Mouse (Mus musculus) liver, embryonic 11.5 days (tissue): ENCODE measurements around the gene Gm9508. TPM values are rescaled to one million over a fixed set of nuclear protein-coding genes. Genes with fewer than 3 reads are reported as not detected.
"Not testable (repeated sequence)": the region's sequence is repeated elsewhere in the genome, so short reads cannot be mapped to it uniquely, and the experiment has no call there.

ENCODE experiments used
- ATAC-seq: fragments of 200-750 bp; cut with Nextera tagmentation; replicated peaks from 2 replicates; pipeline ENCODE4 v1.8.0; 2017; ENCODE audit warnings: moderate number of reproducible peaks, mild to moderate bottlenecking, moderate TSS enrichment, moderate library complexity; ENCODE audit not compliant: low FRiP score
- DNase-seq: peaks from one replicate; pipeline ENCODE4 v3.0.0-alpha.2; 2017; ENCODE audit warnings: low spot score
- H3K27ac ChIP-seq: fragments of 300-500 bp; sonication (generic); 2 replicates; pipeline ENCODE4 v1.5.1; 2014; ENCODE audit warnings: mild to moderate bottlenecking, low read depth, low read length, control low read depth
- H3K27me3 ChIP-seq: fragments of 300-500 bp; sonication (generic); replicated peaks from 2 replicates; pipeline ENCODE4 v1.6.1; 2014; ENCODE audit warnings: low read length, mixed read lengths; ENCODE audit not compliant: control insufficient read depth, insufficient read depth
- H3K36me3 ChIP-seq: fragments of 300-500 bp; sonication (generic); 2 replicates; pipeline ENCODE4 v1.6.1; 2014; ENCODE audit warnings: mild to moderate bottlenecking, low read length, moderate library complexity, mixed read lengths; ENCODE audit not compliant: control insufficient read depth, insufficient read depth
- H3K4me1 ChIP-seq: fragments of 300-500 bp; sonication (generic); replicated peaks from 2 replicates; pipeline ENCODE4 v1.6.1; 2014; ENCODE audit warnings: low read length, mixed read lengths; ENCODE audit not compliant: control insufficient read depth, insufficient read depth
- H3K4me2 ChIP-seq: fragments of 300-500 bp; sonication (generic); 2 replicates; pipeline ENCODE4 v1.6.1; 2014; ENCODE audit warnings: mild to moderate bottlenecking, control low read depth, moderate library complexity
- H3K4me3 ChIP-seq: fragments of 300-500 bp; sonication (generic); 2 replicates; pipeline ENCODE4 v1.5.1; 2014; ENCODE audit warnings: low read depth, low read length, control low read depth
- H3K9ac ChIP-seq: fragments of 300-500 bp; sonication (generic); 2 replicates; pipeline ENCODE4 v1.6.1; 2014; ENCODE audit warnings: low read depth, low read length, control low read depth
- H3K9me3 ChIP-seq: fragments of 300-500 bp; sonication (generic); 2 replicates; pipeline ENCODE4 v1.6.1; 2016; ENCODE audit warnings: low read length, inconsistent platforms, mixed read lengths; ENCODE audit not compliant: control insufficient read depth
- WGBS: fragments of 180-500 bp; shearing (Covaris S2); extraction: QIAGEN DNeasy Blood & Tissue Kit; methylation state at CpG from one replicate; pipeline ENCODE4 v1.1.7; 2014; 5-methylcytosine and 5-hydroxymethylcytosine counted together
- polyA plus RNA-seq: library from polyadenylated mRNA; unstranded; fragments of >200 nt; fragmentation: Nextera tagmentation; extraction: Ambion mirVana; gene quantifications from 2 replicates; pipeline ENCODE4 v1.2.1, GENCODE M21; 2014

Gm9508 gene
- polyA plus RNA-seq, 1 experiment from 2014 or later, result not detected

GRCm38 (mm10) chr10:77715507-77715906 is 18.5 kb upstream of the Gm9508 start, which contains the start of gene Gm10142:
TSS of gene Gm10142 (plus strand) at chr10:77715807.
- DNase-seq (no peak), ATAC-seq (no peak)
- no peaks in the 10 kb centered on the region for H3K36me3 ChIP-seq
- H3K4me2 ChIP-seq, result no peak within 1 kb of the TSS
- no peak within 1 kb of the TSS for H3K4me3 ChIP-seq
- H3K27me3 ChIP-seq, result no peaks in the 10 kb centered on the region
- no peak within 1 kb of the TSS for H3K27ac ChIP-seq
- no peak within 1 kb of the TSS for H3K9ac ChIP-seq
- H3K9me3 ChIP-seq, result no peaks in the 10 kb centered on the region
- H3K4me1 ChIP-seq, result no peaks in the 10 kb centered on the region
- 79% methylated on average over 1 of the region's 1 CpGs for WGBS

DNA sequence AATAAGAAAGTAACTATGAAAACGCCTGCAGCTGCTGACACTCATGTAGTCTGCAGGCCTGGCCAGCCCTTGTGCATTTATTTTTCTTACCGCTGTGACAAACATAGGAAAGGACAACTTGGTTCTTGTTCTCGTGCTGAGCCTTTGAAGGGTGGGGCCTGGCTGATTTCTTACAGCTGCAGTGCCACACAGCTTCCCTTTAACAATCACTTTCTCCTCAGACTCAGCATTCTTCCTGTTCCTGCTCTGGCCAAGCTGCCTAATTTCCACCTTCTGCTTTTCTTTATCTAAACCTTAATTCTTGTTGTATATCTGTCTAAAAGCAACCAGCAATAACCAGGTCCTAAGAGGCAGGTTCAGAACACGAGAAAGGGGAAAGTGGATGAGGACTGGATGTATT is 16.7 kb upstream of the Gm9508 start:
- Histone ChIP-seq H3K9ac (no peak overlapping the region), H3K4me1 (no peaks in the 10 kb centered on the region), H3K4me2 (no peak overlapping the region), H3K27me3 (no peaks in the 10 kb centered on the region), H3K27ac (no peak overlapping the region), H3K9me3 (no peaks in the 10 kb centered on the region), H3K36me3 (no peaks in the 10 kb centered on the region), H3K4me3 (no peak overlapping the region)
- ATAC-seq (no peak), DNase-seq (no peak)
- 48% methylated on average over 4 of the region's 4 CpGs for WGBS

GRCm38 (mm10) chr10:77711157-77711556 is 14.1 kb upstream of the Gm9508 start, which contains the start of gene Gm10024:
TSS of gene Gm10024 (plus strand) at chr10:77711457.
- H3K36me3 ChIP-seq, H3K4me1 ChIP-seq, H3K4me3 ChIP-seq, ATAC-seq, DNase-seq, H3K27ac ChIP-seq, H3K4me2 ChIP-seq, H3K9ac ChIP-seq, H3K27me3 ChIP-seq, H3K9me3 ChIP-seq: not testable (repeated sequence)

DNA sequence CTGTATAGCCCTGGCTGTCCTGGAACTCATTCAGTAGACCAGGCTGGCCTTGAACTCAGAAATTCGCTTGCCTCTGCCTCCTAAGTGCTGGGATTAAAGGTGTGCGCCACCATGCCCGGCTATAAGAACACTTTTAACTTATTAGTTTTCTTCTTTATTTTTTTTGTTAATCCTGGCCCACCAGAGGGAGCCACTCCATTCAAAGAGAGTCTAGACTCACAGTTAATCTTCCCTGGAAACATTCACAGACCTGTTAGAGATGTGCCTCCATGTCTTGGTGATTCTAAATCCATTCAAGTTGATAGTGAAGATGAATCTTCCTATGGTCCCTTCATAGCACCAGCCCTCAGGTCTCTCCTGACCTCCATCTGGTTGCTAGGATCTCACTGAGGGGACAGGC is 12.8 kb upstream of the Gm9508 start:
- WGBS, result 78% methylated on average over 3 of the region's 3 CpGs
- no peak overlapping the region for H3K27ac ChIP-seq
- no peaks in the 10 kb centered on the region for H3K27me3 ChIP-seq
- H3K4me3 ChIP-seq, result no peak overlapping the region
- no peaks in the 10 kb centered on the region for H3K9me3 ChIP-seq
- H3K36me3 ChIP-seq, result no peaks in the 10 kb centered on the region
- no peak overlapping the region for H3K9ac ChIP-seq
- no peak for ATAC-seq
- DNase-seq, result no peak
- no peaks in the 10 kb centered on the region for H3K4me1 ChIP-seq
- H3K4me2 ChIP-seq, result no peak overlapping the region

GRCm38 (mm10) chr10:77706326-77706725 is 9.3 kb upstream of the Gm9508 start, which contains the start of gene Gm10272:
TSS of gene Gm10272 (plus strand) at chr10:77706626.
- Histone ChIP-seq H3K27ac (no peak within 1 kb of the TSS), H3K9me3 (peaks cover 3% of the 10 kb centered on the region; the same call in 1 of the 2 replicates), H3K4me1 (no peaks in the 10 kb centered on the region), H3K27me3 (no peaks in the 10 kb centered on the region), H3K9ac (no peak within 1 kb of the TSS), H3K36me3 (no peaks in the 10 kb centered on the region), H3K4me3 (no peak within 1 kb of the TSS), H3K4me2 (no peak within 1 kb of the TSS)
- DNase-seq, result no peak
- WGBS, result 74% methylated on average over 1 of the region's 1 CpGs
- no peak for ATAC-seq

- not testable (repeated sequence) for H3K4me3 ChIP-seq, H3K9me3 ChIP-seq, H3K9ac ChIP-seq, H3K27ac ChIP-seq, DNase-seq, H3K4me1 ChIP-seq, H3K4me2 ChIP-seq, ATAC-seq, H3K36me3 ChIP-seq
- peaks cover 49% of the 10 kb centered on the region for H3K27me3 ChIP-seq
- 77% methylated on average over 3 of the region's 3 CpGs for WGBS
Measured at GRCm38 (mm10) chr10:77690356-77690807, 6.7 kb downstream of the Gm9508 start, which contains the start of gene Gm19402. TSS of gene Gm19402 (minus strand) at chr10:77690757.

GRCm38 (mm10) chr10:77687021-77687420 is 10.0 kb downstream of the Gm9508 start:
- no peak overlapping the region for H3K9ac ChIP-seq
- no peak overlapping the region for H3K4me2 ChIP-seq
- no peak overlapping the region for H3K4me3 ChIP-seq
- H3K4me1 ChIP-seq, result no peaks in the 10 kb centered on the region
- ATAC-seq, result no peak
- no peaks in the 10 kb centered on the region for H3K9me3 ChIP-seq
- WGBS, result 27% methylated on average over 10 of the region's 10 CpGs
- no peak overlapping the region for H3K27ac ChIP-seq
- no peak for DNase-seq
- peaks cover 74% of the 10 kb centered on the region for H3K27me3 ChIP-seq
- no peaks in the 10 kb centered on the region for H3K36me3 ChIP-seq

DNA sequence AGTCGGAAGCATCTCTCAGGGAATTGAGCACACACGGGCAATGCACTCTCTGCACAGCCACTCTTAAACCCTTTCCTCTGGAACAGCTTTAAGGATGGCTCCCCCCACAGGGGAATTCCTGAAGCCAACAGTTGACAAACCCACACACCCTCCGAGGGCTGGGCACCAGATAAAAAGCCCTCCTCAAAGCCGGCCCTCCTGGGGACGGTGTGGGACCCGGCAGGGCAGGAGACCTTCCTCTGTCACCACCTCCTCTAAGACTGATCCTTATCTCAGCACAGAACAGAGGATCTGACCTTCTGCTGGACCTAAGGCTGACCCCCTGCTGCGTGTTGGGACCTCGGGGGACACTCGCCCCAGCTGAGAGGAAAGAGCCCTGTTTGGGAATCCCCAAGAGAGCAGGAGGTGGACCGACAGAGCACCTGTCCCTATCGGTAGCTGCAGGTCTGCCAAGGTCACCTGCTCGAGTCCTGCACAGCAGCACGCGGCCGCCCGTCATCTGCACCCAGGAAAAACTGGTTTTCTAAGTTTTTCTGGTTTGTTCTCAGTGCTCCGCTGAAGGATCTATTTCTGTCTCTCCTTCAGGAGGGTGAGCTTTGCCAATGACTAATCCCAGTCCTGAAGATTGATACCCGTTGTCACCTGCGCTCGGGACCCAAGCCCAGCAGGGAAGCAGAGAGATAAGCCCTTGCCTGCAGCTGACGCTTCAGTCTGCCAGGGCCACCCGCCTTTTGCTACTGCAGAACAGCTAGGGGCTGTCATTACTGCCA is 11.0 kb downstream of the Gm9508 start, which contains the start of gene Tspear:
Tspear (plus strand) TSS at position 675 of the 770 bp plus-strand sequence.
- H3K4me3 ChIP-seq, result no peak within 1 kb of the TSS
- DNase-seq, result no peak
- H3K9ac ChIP-seq, result no peak within 1 kb of the TSS
- 7% methylated on average over 22 of the region's 22 CpGs for WGBS
- no peak within 1 kb of the TSS for H3K4me2 ChIP-seq
- H3K4me1 ChIP-seq, result no peaks in the 10 kb centered on the region
- H3K36me3 ChIP-seq, result no peaks in the 10 kb centered on the region
- ATAC-seq, result no peak
- H3K9me3 ChIP-seq, result no peaks in the 10 kb centered on the region
- peaks cover 72% of the 10 kb centered on the region for H3K27me3 ChIP-seq
- H3K27ac ChIP-seq, result no peak within 1 kb of the TSS

- no peaks in the 10 kb centered on the region for H3K36me3 ChIP-seq
- 39% methylated on average over 8 of the region's 8 CpGs for whole genome bisulfite sequencing
- H3K9me3 ChIP-seq, result no peaks in the 10 kb centered on the region
- no peak overlapping the region for H3K4me3 ChIP-seq
- no peak overlapping the region for H3K4me2 ChIP-seq
- peaks cover 72% of the 10 kb centered on the region for H3K27me3 ChIP-seq
- ATAC-seq (no peak), DNase-seq (no peak)
- no peaks in the 10 kb centered on the region for H3K4me1 ChIP-seq
- H3K27ac ChIP-seq, result no peak overlapping the region
- H3K9ac ChIP-seq, result no peak overlapping the region
Measured at GRCm38 (mm10) chr10:77684181-77684580, 12.9 kb downstream of the Gm9508 start.
